Mouse (Mus musculus): Measurements from ENCODE around the gene C1qtnf6.

C1qtnf6 gene

DNA sequence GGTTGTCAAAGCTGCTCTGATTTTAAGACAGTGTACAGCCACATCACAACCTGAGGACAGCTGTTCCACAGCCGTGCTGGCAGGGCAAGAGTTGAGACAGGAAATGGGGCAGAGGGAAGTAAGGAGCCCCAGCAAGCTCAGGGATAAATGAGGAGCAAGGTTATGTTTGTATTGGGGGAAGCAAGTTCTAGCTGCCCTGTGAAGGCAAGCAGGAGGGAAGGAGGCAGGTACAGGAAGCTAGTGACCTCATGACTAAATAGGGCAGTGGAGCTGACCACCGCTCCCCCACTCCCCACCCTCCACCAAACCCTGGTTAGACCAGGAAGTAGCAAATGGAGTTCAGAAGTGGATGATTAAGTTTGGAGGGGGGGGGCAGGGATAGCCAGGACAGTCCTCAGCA is 50.2 kb downstream of the C1qtnf6 start:
- no peak for DNase-seq (ENCODE audit: low read depth, low spot score)

DNA sequence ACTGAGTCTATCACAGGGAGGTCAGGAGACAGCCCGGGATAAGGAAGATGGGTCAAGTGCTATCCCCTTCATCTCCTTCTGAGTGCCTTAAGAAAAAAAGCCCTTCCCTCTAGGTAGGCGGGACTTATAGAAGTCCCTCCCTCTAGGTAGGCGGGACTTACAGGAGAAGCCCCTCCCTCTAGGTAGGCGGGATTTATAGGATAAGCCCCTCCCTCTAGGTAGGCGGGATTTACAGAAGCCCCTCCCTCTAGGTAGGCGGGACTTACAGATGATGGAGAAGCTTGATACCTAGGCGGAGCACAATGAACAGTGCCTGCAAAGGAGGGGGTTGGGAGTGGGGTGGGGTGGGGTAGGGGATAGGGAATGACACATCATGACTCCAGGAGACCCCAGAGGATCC is 51.1 kb downstream of the C1qtnf6 start:
- DNase-seq (ENCODE audit: low read depth, low spot score) = no peak

DNA sequence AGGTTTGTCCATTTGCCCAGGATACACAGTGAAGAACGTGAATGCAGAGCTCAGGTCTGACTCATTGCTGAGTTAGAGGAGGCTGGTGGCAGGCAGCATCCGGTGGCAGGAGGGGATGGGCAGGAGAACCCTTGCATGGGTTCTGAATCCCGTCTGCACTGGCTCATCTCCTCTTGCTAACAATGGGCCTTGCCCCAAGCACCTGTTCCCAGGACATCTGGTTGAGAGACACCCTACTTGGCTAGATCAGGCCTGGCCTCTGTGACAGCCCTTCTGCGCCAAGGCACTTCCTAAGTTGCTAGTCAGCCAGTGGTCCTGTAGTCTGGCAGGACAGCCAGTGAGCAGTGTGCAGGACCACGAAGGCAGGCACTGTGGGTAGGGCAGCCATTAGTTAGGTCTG is 51.7 kb downstream of the C1qtnf6 start:
- no peak for DNase-seq (ENCODE audit: low read depth, low spot score)

DNA sequence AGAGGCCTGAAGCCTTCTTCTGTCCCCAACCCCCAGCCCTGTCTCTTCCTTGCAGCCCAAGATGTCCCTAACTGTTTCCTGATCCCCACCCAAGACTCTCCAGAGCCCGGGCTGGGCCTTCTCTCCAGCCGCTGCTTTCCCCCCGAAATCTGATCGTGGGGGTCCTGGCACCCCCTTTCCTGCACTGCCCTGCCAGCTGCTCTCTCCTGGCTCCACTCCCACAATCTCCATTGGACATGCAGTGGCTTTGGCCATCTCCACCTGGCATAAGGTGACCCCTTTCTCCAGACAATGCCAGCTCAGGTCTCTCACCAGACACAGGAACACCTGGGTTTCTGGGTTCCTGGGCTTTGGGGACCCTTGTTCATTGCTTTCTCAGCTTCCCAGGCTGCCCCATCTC is 53.1 kb downstream of the C1qtnf6 start:
- no peak for DNase-seq (ENCODE audit: low read depth, low spot score)

DNA sequence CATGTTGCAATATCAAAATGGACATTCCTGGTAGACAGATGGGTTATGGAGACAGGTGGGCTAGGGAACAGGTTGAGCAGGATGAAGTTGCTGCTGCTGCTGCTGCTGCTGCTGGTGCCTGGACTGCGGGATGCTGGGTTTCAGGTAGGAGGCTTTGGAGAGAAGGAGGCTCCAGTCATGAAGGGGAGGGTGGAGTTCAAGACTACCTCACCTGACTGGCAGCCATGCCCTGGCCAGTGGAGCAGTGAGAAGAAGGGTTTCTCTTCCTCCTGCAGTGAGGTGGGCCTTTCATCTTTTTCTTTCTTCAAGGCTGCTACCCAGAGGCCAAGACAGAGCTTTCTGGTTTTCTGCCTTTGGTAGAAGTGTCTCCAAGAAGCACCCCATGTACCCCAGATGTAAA is 54.3 kb downstream of the C1qtnf6 start:
- DNase-seq (ENCODE audit: low read depth, low spot score) = peak; percentile 16

DNA sequence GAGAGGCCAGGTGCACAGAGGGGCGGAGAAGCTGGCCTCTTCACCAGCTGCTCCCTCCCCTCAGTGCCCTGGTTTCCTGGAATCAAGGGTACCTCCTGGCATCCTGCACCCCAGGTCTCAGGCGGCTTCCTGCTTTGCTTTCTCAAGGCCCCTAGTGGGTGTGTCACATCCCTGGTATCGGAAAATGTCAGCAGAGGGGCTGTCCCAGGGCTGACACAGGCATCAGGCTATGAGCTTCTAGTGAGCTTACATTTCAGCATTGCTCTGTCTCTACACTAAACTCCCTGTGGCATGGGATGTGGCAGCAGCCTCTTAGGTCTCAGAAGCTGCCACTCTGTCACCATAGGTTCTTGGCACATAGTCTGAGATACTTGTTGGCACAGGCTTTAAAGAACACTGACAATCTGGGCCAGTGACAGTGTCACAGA is 55.6 kb downstream of the C1qtnf6 start:
- no peak for DNase-seq (ENCODE audit: low read depth, low spot score)

DNA sequence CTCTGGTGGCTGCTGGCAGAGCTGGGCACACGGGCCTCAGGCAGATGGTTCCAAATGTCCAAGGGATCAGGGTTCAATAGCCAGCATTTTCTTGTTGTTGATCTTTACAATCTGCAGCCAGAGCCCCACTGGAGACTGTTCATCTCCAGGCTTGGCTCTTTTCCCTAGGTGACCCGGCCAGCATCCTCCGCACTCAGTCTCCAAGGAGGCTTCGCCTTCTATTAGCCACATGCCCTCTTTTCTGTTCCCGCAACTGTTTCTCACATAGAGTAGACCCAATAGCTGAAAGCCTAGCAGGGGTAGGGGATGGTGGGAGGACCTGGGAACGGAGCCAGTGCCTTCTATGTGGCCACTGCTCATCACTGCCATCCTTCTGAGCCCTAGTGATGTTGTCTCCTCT is 57.8 kb downstream of the C1qtnf6 start:
- no peak for DNase-seq (ENCODE audit: low read depth, low spot score)
